Mouse (Mus musculus) liver, embryonic 14.5 days (tissue): Measurements from ENCODE around the gene Rbpms2. TPM values are rescaled to one million over a fixed set of nuclear protein-coding genes. Genes with fewer than 3 reads are reported as not detected.

Experiments
- ATAC-seq: fragments of 200-750 bp; cut with Nextera tagmentation; 2 replicates; pipeline ENCODE4 v1.8.0; 2017; ENCODE audit warnings: moderate number of reproducible peaks, mild to moderate bottlenecking, moderate library complexity; ENCODE audit not compliant: insufficient read depth
- DNase-seq, 3 experiments: peaks; one replicate each; pipeline ENCODE4 v3.0.0-alpha.2; 2012 to 2013; ENCODE audit warnings: low read depth in 3 of 3, low spot score in 3 of 3
- H3K27ac ChIP-seq: fragments of 300-500 bp; sonication (generic); 2 replicates; pipeline ENCODE4 v1.5.1; 2014; ENCODE audit warnings: moderate library complexity, mild to moderate bottlenecking, control low read depth, inconsistent platforms
- H3K27me3 ChIP-seq: fragments of 300-500 bp; sonication (generic); 2 replicates; pipeline ENCODE4 v1.6.1; 2014; ENCODE audit warnings: mild to moderate bottlenecking, low read length, moderate library complexity; ENCODE audit not compliant: control insufficient read depth, insufficient read depth
- H3K36me3 ChIP-seq: fragments of 300-500 bp; sonication (generic); replicated peaks from 2 replicates; pipeline ENCODE4 v1.6.1; 2014; ENCODE audit warnings: low read depth; ENCODE audit not compliant: control insufficient read depth, insufficient read depth
- H3K4me1 ChIP-seq, 2 experiments: fragments of 200-500 bp in 1 of 2; fragments of 300-500 bp in 1 of 2; sonication (generic) in 1 of 2; replicated peaks; 2 replicates each; pipeline ENCODE4 v1.6.1; 2012 to 2014; ENCODE audit warnings: antibody characterized with exemption in 1 of 2, inconsistent platforms in 1 of 2, low read length in 1 of 2; ENCODE audit not compliant: control insufficient read depth in 2 of 2, insufficient read depth in 2 of 2
- H3K4me2 ChIP-seq: fragments of 300-500 bp; sonication (generic); 2 replicates; pipeline ENCODE4 v1.6.1; 2014; ENCODE audit warnings: low read depth, mild to moderate bottlenecking, control low read depth, moderate library complexity
- H3K4me3 ChIP-seq, 2 experiments: fragments of 200-500 bp in 1 of 2; fragments of 300-500 bp in 1 of 2; sonication (generic) in 1 of 2; 2 replicates each; pipeline ENCODE4 v1.5.1; 2012 to 2014; ENCODE audit warnings: low read depth in 2 of 2, low read length in 2 of 2, mild to moderate bottlenecking in 2 of 2, control low read depth in 1 of 2, inconsistent platforms in 1 of 2, moderate library complexity in 1 of 2; ENCODE audit not compliant: insufficient read depth in 1 of 2
- H3K9ac ChIP-seq: fragments of 300-500 bp; sonication (generic); replicated peaks from 2 replicates; pipeline ENCODE4 v1.6.1; 2014; ENCODE audit warnings: mild to moderate bottlenecking, control low read depth, moderate library complexity
- H3K9me3 ChIP-seq: fragments of 300-500 bp; sonication (generic); 2 replicates; pipeline ENCODE4 v1.6.1; 2016; ENCODE audit warnings: low read length, mixed read lengths; ENCODE audit not compliant: control insufficient read depth
- CTCF ChIP-seq: IDR thresholded peaks from 2 replicates; pipeline ENCODE4 v1.5.1; 2016; ENCODE audit warnings: antibody characterized with exemption, low read depth, control low read depth
- EP300 ChIP-seq: IDR thresholded peaks from 2 replicates; pipeline ENCODE4 v1.6.1; 2016; ENCODE audit warnings: antibody characterized with exemption, low read depth
- WGBS: fragments of 180-500 bp; shearing (Covaris S2); extraction: QIAGEN DNeasy Blood & Tissue Kit; methylation state at CpG from one replicate; pipeline ENCODE4 v1.1.7; 2014; ENCODE audit not compliant: insufficient replicate concordance; 5-methylcytosine and 5-hydroxymethylcytosine counted together
- polyA plus RNA-seq, 2 experiments: library from polyadenylated mRNA; depleted of rRNA in 1 of 2; stranded (reverse) in 1 of 2; unstranded in 1 of 2; fragments of >200 nt; fragmentation: Nextera tagmentation in 1 of 2; extraction: Ambion mirVana in 1 of 2; gene quantifications; 2 replicates each; pipeline versions ENCODE4 v1.2.1 to v1.2.3; 2012 to 2014

Gene Rbpms2
- polyA plus RNA-seq, 2 experiments, result 8.9 to 11.9 TPM

GRCm38 (mm10) chr9:65606321-65607109 is 22.9 kb upstream of the Rbpms2 start:
- 50% methylated on average over 9 of the region's 9 CpGs for WGBS
- no peak for ATAC-seq
- TF ChIP-seq EP300 (no peak), CTCF (no peak)
- Histone ChIP-seq H3K27ac (no peak overlapping the region), H3K4me2 (no peak overlapping the region), H3K4me1 (no peaks in the 10 kb centered on the region), H3K9ac (no peak overlapping the region), H3K4me3 (no peak overlapping the region), H3K36me3 (no peaks in the 10 kb centered on the region), H3K27me3 (no peaks in the 10 kb centered on the region), H3K9me3 (no peaks in the 10 kb centered on the region)
- no peak for DNase-seq

- no peak for TF ChIP-seq EP300
- TF ChIP-seq CTCF, result no peak
- 36% methylated on average over 2 of the region's 2 CpGs for WGBS
- H3K27me3 ChIP-seq, result no peaks in the 10 kb centered on the region
- H3K36me3 ChIP-seq, result no peaks in the 10 kb centered on the region
- H3K4me1 ChIP-seq, result no peaks in the 10 kb centered on the region
- no peaks in the 10 kb centered on the region for H3K9me3 ChIP-seq
- ATAC-seq (no peak), DNase-seq (no peak)
- no peak overlapping the region for H3K27ac ChIP-seq
- H3K4me3 ChIP-seq, result no peak overlapping the region
- no peak overlapping the region for H3K4me2 ChIP-seq
- H3K9ac ChIP-seq, result no peak overlapping the region
These were observed 22.3 kb upstream of the Rbpms2 start for GRCm38 (mm10) chr9:65607120-65607519.

- Histone ChIP-seq H3K9ac (no peak overlapping the region), H3K9me3 (no peaks in the 10 kb centered on the region), H3K4me3 (no peak overlapping the region), H3K27ac (no peak overlapping the region), H3K27me3 (no peaks in the 10 kb centered on the region), H3K4me2 (no peak overlapping the region), H3K4me1 (no peaks in the 10 kb centered on the region), H3K36me3 (no peaks in the 10 kb centered on the region)
- DNase-seq, result no peak
- 68% methylated on average over 5 of the region's 5 CpGs for WGBS
- ATAC-seq, result no peak
- no peak for TF ChIP-seq EP300
- no peak for TF ChIP-seq CTCF
These were observed 17.4 kb upstream of the Rbpms2 start for GRCm38 (mm10) chr9:65611969-65612486.

- 40% methylated on average over 2 of the region's 2 CpGs for WGBS
- Histone ChIP-seq H3K9ac (no peak overlapping the region), H3K27ac (no peak overlapping the region), H3K4me1 (no peaks in the 10 kb centered on the region), H3K27me3 (no peaks in the 10 kb centered on the region), H3K4me2 (no peak overlapping the region), H3K36me3 (no peaks in the 10 kb centered on the region), H3K4me3 (no peak overlapping the region), H3K9me3 (no peaks in the 10 kb centered on the region)
- TF ChIP-seq EP300, result no peak
- TF ChIP-seq CTCF, result no peak
- DNase-seq (no peak), ATAC-seq (no peak)
These were observed 16.4 kb upstream of the Rbpms2 start for GRCm38 (mm10) chr9:65613098-65613497.

GRCm38 (mm10) chr9:65619311-65619710 is 10.1 kb upstream of the Rbpms2 start:
- no peaks in the 10 kb centered on the region for H3K27me3 ChIP-seq
- H3K9ac ChIP-seq, result no peak overlapping the region
- TF ChIP-seq CTCF (no peak), EP300 (no peak)
- no peak for DNase-seq
- H3K4me2 ChIP-seq, result no peak overlapping the region
- H3K4me3 ChIP-seq, result no peak overlapping the region
- H3K27ac ChIP-seq, result no peak overlapping the region
- H3K9me3 ChIP-seq, result no peaks in the 10 kb centered on the region
- peaks cover 0 to 3% of the 10 kb centered on the region in 2 experiments; a peak in 1 of 4 replicates for H3K4me1 ChIP-seq
- WGBS, result 60% methylated on average over 3 of the region's 3 CpGs
- H3K36me3 ChIP-seq, result no peaks in the 10 kb centered on the region
- ATAC-seq, result no peak
